Mouse (Mus musculus) left cerebral cortex, adult 8-10 months (tissue): Measurements from ENCODE around the gene Rybp. TPM values are rescaled to one million over a fixed set of nuclear protein-coding genes. Genes with fewer than 3 reads are reported as not detected.
A peak's percentile ranks its signal among the peaks of the same experiment; 100 is the strongest.

Experiments
- DNase-seq, 2 experiments: peaks; one replicate each; pipeline ENCODE4 v3.0.0; 2022; ENCODE audit warnings: low spot score in 2 of 2
- total RNA-seq, 4 experiments: library from RNA; stranded (reverse); gene quantifications; 2 replicates each; pipeline ENCODE4 v1.2.4; 2022

Gene Rybp
- total RNA-seq, 4 experiments from 2014 or later: 39.7 to 44.5 (median 43.0) TPM

DNA sequence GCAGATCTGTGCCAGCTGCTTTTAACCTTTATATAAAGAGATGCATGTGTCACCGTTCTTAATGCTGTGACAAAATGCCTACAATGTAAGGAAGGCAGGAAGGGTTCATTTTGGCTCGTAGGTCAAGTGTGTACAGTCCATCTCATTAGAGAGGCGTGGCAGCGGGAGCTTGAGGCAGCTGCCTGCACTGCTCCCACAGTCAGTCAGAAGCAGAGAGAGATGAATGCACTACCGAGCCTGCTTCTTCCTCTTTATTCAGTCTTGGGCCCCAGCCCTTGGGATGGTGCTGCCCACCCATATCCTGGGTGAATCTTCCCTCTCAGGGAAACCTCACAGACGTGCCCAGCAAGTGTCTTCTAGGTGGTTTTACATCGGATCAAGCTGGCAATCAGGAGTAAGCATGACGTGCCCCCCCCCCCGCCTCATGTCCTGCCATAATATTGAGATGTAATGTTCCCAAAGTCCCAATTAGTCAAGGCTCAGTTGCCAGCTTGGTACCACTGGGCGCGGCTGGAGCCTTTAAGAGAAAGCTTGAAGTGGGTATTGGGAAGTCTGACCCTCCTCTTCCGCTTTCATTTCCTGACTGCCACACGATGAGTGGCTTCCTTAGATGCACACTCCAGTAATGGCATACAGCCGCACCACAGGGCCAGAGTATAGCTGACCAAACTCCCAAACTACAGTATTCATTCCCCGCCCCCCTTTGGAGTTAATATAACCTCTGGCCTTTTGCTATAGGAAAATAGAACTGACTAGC, 96.3 kb downstream of the Rybp start:
- DNase-seq: no peak

DNA sequence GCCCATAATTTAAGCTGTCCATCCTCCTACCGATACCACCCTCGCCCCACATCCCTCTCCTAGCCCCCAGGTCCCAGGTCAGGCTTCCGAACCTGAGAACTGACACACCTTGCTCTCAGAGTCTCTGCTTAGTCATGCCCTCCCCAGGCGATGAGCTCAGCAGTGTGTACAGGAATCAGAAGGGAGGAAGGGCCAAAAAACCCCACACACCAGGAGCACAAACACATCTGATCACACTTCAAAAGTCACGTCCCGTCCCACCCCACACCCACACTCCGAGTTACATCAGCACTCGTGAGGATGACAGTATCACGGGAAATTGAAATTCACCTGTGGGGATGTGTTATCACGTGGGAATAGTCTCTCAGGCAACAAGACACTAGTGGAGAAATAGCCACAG, 97.0 kb downstream of the Rybp start:
- DNase-seq: peak in 1 of 2 experiments; percentile 33

- DNase-seq: no peak
Observed at GRCm38 (mm10) chr6:100188883-100189743, 98.2 kb downstream of the Rybp start.

DNA sequence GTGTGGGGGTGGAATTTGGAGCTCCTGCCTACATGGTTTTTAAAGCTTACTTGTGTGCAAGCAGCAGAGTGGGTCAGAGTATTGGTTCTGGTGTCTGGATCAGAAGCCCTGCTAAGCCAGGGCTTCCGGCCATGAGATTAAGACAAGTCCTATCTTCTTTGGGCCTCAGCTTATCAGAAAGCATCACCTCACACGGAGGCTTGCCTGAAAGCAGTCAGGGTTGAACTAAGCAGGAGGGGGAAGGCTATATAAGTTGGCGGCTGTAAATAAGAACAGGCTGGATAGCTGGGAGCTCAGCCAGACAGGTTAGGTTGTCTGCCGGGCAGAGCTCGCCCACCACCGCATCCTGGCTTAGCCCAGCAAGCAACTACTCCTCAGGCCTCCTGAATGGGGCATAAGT, 99.5 kb downstream of the Rybp start:
- no peak for DNase-seq

DNA sequence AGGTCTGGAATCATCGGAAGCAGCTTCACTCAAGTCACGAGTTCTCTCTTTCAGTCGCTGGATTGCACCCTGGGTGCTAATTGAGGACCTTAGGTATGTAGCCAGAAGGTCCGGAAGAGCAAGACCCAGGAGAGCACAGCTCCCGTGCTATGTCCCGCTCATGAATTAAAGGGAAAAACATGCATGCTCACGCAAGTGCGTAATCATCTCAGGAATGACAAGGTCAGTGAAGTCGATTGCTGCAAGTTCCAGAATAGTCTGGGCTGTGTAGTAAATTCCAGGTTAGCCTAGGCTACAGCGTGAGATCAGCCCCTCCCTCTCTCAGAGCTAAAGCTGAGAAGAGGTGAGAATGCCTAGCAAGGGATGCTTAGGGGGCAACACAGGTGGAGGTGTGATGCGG, 100.5 kb downstream of the Rybp start:
- DNase-seq: no peak

- no peak for DNase-seq
Observed at GRCm38 (mm10) chr6:100185524-100185923, 101.8 kb downstream of the Rybp start.

GRCm38 (mm10) chr6:100183344-100183743, 103.9 kb downstream of the Rybp start:
- no peak for DNase-seq

- DNase-seq: no peak
Observed at GRCm38 (mm10) chr6:100180883-100181262, 106.4 kb downstream of the Rybp start.

- no peak for DNase-seq
Observed at GRCm38 (mm10) chr6:100180213-100180882, 106.9 kb downstream of the Rybp start.

GRCm38 (mm10) chr6:100178830-100179229, 108.5 kb downstream of the Rybp start:
- no peak for DNase-seq
